Mouse (Mus musculus) hindbrain, embryonic 10.5 days (tissue): ENCODE measurements around the gene Il22ra2. TPM values are rescaled to one million over a fixed set of nuclear protein-coding genes. Genes with fewer than 3 reads are reported as not detected.

Source experiments
- polyA plus RNA-seq: library from polyadenylated mRNA; unstranded; fragments of >200 nt; fragmentation: Nextera tagmentation; extraction: Ambion mirVana; gene quantifications from 2 replicates; pipeline ENCODE4 v1.2.1, GENCODE M21; 2016

The Il22ra2 gene
- polyA plus RNA-seq, 1 experiment from 2014 or later = not detected

Other genes with a start within 250 kb of the Il22ra2 start
- 29.8 and 33.5 TPM in 2 replicates for gene Ifngr1, start 30.0 kb upstream of the Il22ra2 start, polyA plus RNA-seq
- 0.14 TPM in 1 of 2 replicates, not detected in the other for gene Il20ra, start 90.6 kb downstream of the Il22ra2 start, polyA plus RNA-seq
- gene Slc35d3, start 229.5 kb downstream of the Il22ra2 start, polyA plus RNA-seq = 0.71 and 0.78 TPM in 2 replicates